Mouse (Mus musculus) kidney, adult 2 months (tissue): ENCODE results near the gene Tex52.

Source experiments
- CTCF ChIP-seq: fragments of 200-500 bp; conservative IDR thresholded peaks from 2 replicates; pipeline ENCODE4 v1.5.1; 2011; ENCODE audit warnings: low read depth, mild to moderate bottlenecking, control low read depth, low read length, moderate library complexity, mixed read lengths; ENCODE audit not compliant: insufficient read depth, insufficient read length
- POLR2A ChIP-seq: fragments of 200-500 bp; IDR thresholded peaks from one replicate; pipeline ENCODE4 v1.6.1; 2011; ENCODE audit warnings: low read depth, low read length, control low read depth

DNA sequence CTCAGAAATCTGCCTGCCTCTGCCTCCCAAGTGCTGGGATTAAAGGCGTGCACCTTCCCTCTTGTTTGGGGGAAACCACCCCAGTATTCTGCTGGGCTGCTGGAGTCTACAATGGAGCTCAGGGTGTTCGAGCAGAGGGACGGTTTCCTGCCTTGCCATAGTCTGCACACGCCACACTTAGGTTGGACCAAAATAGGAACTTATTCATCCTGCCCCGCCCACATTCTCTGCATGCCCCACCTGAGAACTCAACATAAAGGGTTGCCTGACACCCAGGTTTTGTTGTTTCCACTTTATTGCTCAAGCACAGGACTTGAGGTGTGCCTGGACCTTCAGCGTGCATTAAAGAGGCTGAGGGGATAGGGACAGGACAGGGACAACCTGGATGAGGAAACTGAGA is 54.6 kb downstream of the Tex52 start:
- TF ChIP-seq CTCF (no peak), POLR2A (no peak)
